Mouse (Mus musculus) lung, postnatal 0 days (tissue): Measurements from ENCODE around the gene Atg2a.

Experiments
- CTCF ChIP-seq: IDR thresholded peaks from 2 replicates; pipeline ENCODE4 v1.5.1; 2016; ENCODE audit warnings: antibody characterized with exemption, mild to moderate bottlenecking
- EP300 ChIP-seq: IDR thresholded peaks from 2 replicates; pipeline ENCODE4 v1.6.1; 2016; ENCODE audit warnings: antibody characterized with exemption, mild to moderate bottlenecking, control low read depth

- no peak for TF ChIP-seq CTCF
- TF ChIP-seq EP300: no peak
Observed at GRCm38 (mm10) chr19:6286434-6287401, 45.2 kb downstream of the Atg2a start.
